18 mouse cellular contexts compared by ENCODE assay signal in the genomic region with DNA sequence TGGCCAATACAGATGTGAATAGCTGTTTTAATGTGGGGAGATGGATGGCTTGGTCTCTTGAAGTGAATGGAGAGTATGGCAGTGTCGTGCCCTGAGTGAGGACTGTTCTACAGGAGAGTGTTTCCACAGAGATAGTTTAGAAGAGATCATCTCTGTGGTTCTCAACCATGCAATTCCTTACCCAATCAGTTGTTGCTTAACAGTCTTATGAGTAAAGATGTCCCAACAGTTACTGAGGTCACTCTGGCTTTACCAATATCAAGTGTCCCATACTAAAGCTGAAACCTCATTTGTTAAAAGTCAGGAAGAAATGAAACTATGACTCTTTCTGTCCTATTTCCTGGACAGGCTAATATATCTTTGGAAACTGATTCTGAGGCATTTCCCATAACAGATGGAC.
DNase-seq lines count a peak whose midpoint lies in the region; ATAC-seq lines count a peak whose summit lies in the region.
"Had no signal": no experiment of that assay in that cellular context is flagged by ENCODE, and none has a peak within 500 bp of the region (broad histone marks: within the 10 kb centered on the region; RNA-seq: fewer than 3 reads in every experiment).

No protein-coding gene starts in this region.

- H3K4me2 ChIP-seq in liver, embryonic 16.5 days (ENCODE audit: low read depth, low read length): no peak overlapping the region
- H3K4me2 ChIP-seq in liver, embryonic 12.5 days: no peak overlapping the region
- no peak overlapping the region for H3K4me2 ChIP-seq in forebrain, embryonic 11.5 days (ENCODE audit: low read depth, low read length, severe bottlenecking)
- H3K4me2 ChIP-seq: embryonic facial prominence, embryonic 12.5 days; forebrain, embryonic 13.5 days; heart, embryonic 13.5 days; hindbrain, embryonic 14.5 days; intestine, embryonic 15.5 days had no signal

- no peaks in the 10 kb centered on the region for H3K4me1 ChIP-seq in liver, embryonic 16.5 days (ENCODE audit: control insufficient read depth, low read depth, low read length)
- H3K4me1 ChIP-seq in liver, embryonic 12.5 days: no peaks in the 10 kb centered on the region
- no peaks in the 10 kb centered on the region for H3K4me1 ChIP-seq in forebrain, embryonic 11.5 days (replicated peaks; ENCODE audit: control insufficient read depth, insufficient read depth, low read length)
- H3K4me1 ChIP-seq: embryonic facial prominence, embryonic 12.5 days; forebrain, embryonic 13.5 days; heart, embryonic 13.5 days; hindbrain, embryonic 10.5 days; intestine, embryonic 15.5 days had no signal

- ATAC-seq in liver, embryonic 16.5 days (ENCODE audit: low read depth): peak; percentile 35; the same call in 1 of the 2 replicates
- no peak for ATAC-seq in liver, embryonic 12.5 days
- 0 out of 2 replicates have a peak, but pooled peaks have one; percentile 42 for ATAC-seq in common myeloid progenitor, adult 5-6 weeks (replicated peaks; ENCODE audit: low read depth, poor library complexity, severe bottlenecking)
- no peak for ATAC-seq in forebrain, embryonic 11.5 days (replicated peaks; ENCODE audit: low FRiP score)
- ATAC-seq: forebrain, embryonic 13.5 days; forebrain, postnatal 0 days; intestine, embryonic 15.5 days had no signal

- H3K9me3 ChIP-seq in liver, embryonic 16.5 days (replicated peaks; ENCODE audit: control insufficient read depth, low read length): no peaks in the 10 kb centered on the region
- H3K9me3 ChIP-seq in liver, embryonic 12.5 days (replicated peaks): no peaks in the 10 kb centered on the region
- H3K9me3 ChIP-seq in forebrain, embryonic 11.5 days (ENCODE audit: control insufficient read depth, low read length): no peaks in the 10 kb centered on the region
- H3K9me3 ChIP-seq: embryonic facial prominence, embryonic 12.5 days; forebrain, embryonic 13.5 days; heart, embryonic 13.5 days; hindbrain, embryonic 10.5 days; intestine, embryonic 15.5 days had no signal

- H3K79me2 ChIP-seq in macrophage (ENCODE audit: inconsistent target): no peaks in the 10 kb centered on the region

- no peaks in the 10 kb centered on the region for H3K27me3 ChIP-seq in liver, embryonic 16.5 days (ENCODE audit: control insufficient read depth, insufficient read depth, low read depth, low read length)
- H3K27me3 ChIP-seq in liver, embryonic 12.5 days (replicated peaks): no peaks in the 10 kb centered on the region
- no peaks in the 10 kb centered on the region for H3K27me3 ChIP-seq in forebrain, embryonic 11.5 days (ENCODE audit: control insufficient read depth, insufficient read depth, low read length)
- H3K27me3 ChIP-seq: embryonic facial prominence, embryonic 12.5 days; forebrain, embryonic 13.5 days; heart, embryonic 13.5 days; intestine, embryonic 15.5 days had no signal

- H3K36me3 ChIP-seq in liver, embryonic 16.5 days (ENCODE audit: control insufficient read depth, insufficient read depth): no peaks in the 10 kb centered on the region
- H3K36me3 ChIP-seq in liver, embryonic 12.5 days: no peaks in the 10 kb centered on the region
- H3K36me3 ChIP-seq in macrophage (ENCODE audit: inconsistent target): no peaks in the 10 kb centered on the region
- no peaks in the 10 kb centered on the region for H3K36me3 ChIP-seq in forebrain, embryonic 11.5 days (ENCODE audit: control insufficient read depth, insufficient read depth, low read length)
- H3K36me3 ChIP-seq: embryonic facial prominence, embryonic 12.5 days; heart, embryonic 13.5 days; hindbrain, embryonic 10.5 days; intestine, embryonic 15.5 days had no signal

- H3K9ac ChIP-seq in liver, embryonic 16.5 days (ENCODE audit: low read depth, low read length): no peak overlapping the region
- no peak overlapping the region for H3K9ac ChIP-seq in liver, embryonic 12.5 days
- no peak overlapping the region for H3K9ac ChIP-seq in forebrain, embryonic 11.5 days (ENCODE audit: low read length)
- H3K9ac ChIP-seq: embryonic facial prominence, embryonic 12.5 days; forebrain, embryonic 13.5 days; forebrain, postnatal 0 days; heart, embryonic 13.5 days; hindbrain, embryonic 14.5 days; intestine, embryonic 15.5 days had no signal

- intact Hi-C loops in left cerebral cortex, postnatal 14 days (cut with DNase I): no loop called here

- H3K27ac ChIP-seq in liver, embryonic 16.5 days (ENCODE audit: low read length): no peak overlapping the region
- no peak overlapping the region for H3K27ac ChIP-seq in liver, embryonic 12.5 days
- peak overlapping the region; percentile 15; the same call in 1 of the 2 replicates for H3K27ac ChIP-seq in macrophage
- no peak overlapping the region for H3K27ac ChIP-seq in forebrain, embryonic 11.5 days (ENCODE audit: low read depth, low read length)
- H3K27ac ChIP-seq: embryonic facial prominence, embryonic 12.5 days; forebrain, embryonic 13.5 days; heart, embryonic 13.5 days; hindbrain, embryonic 10.5 days; hindbrain, embryonic 14.5 days; intestine, embryonic 15.5 days had no signal

- H3K4me3 ChIP-seq in liver, embryonic 16.5 days (ENCODE audit: low read depth, low read length): no peak overlapping the region
- H3K4me3 ChIP-seq in liver, embryonic 12.5 days: no peak overlapping the region
- H3K4me3 ChIP-seq in macrophage (ENCODE audit: inconsistent target): no peak overlapping the region
- H3K4me3 ChIP-seq in forebrain, embryonic 11.5 days (ENCODE audit: low read depth, low read length): no peak overlapping the region
- H3K4me3 ChIP-seq: embryonic facial prominence, embryonic 12.5 days; forebrain, embryonic 13.5 days; heart, embryonic 13.5 days; hindbrain, embryonic 10.5 days; intestine, embryonic 15.5 days had no signal

- WGBS in liver, embryonic 16.5 days (ENCODE audit: insufficient replicate concordance): 32% methylated on average over 1 of the region's 1 CpGs
- WGBS in liver, embryonic 12.5 days (ENCODE audit: insufficient replicate concordance): 62% methylated on average over 1 of the region's 1 CpGs
- 61% methylated on average over 1 of the region's 1 CpGs for WGBS in macrophage (ENCODE audit: missing documents)
- 88% methylated on average over 1 of the region's 1 CpGs for WGBS in forebrain, embryonic 11.5 days

- no peak for DNase-seq in left cerebral cortex, postnatal 14 days (ENCODE audit: low spot score in 2 of 2)
- DNase-seq in forebrain, embryonic 11.5 days (ENCODE audit: low spot score): no peak
- no peak for DNase-seq in yolk sac, embryonic 10.5 days (ENCODE audit: low spot score)
- DNase-seq: adrenal gland, postnatal 14 days; cerebellum, adult 8-10 months; cerebellum, postnatal 14 days; forebrain, postnatal 0 days; gastrocnemius, postnatal 14 days had no signal

Comparison
In these comparisons a context has a peak if more than half of its experiments do, and no peak if none do; other contexts are left out.
1. ATAC-seq: peak in liver, embryonic 16.5 days (single experiment) and common myeloid progenitor, adult 5-6 weeks (single experiment); none in liver, embryonic 12.5 days (single experiment) and forebrain, embryonic 11.5 days (single experiment).